Mouse (Mus musculus): Measurements from ENCODE around the gene Plcxd2. TPM values are rescaled to one million over a fixed set of nuclear protein-coding genes. Genes with fewer than 3 reads are reported as not detected.

The Plcxd2 gene
- total RNA-seq, 2 experiments from 2014 or later = 1.5 to 1.9 TPM

DNA sequence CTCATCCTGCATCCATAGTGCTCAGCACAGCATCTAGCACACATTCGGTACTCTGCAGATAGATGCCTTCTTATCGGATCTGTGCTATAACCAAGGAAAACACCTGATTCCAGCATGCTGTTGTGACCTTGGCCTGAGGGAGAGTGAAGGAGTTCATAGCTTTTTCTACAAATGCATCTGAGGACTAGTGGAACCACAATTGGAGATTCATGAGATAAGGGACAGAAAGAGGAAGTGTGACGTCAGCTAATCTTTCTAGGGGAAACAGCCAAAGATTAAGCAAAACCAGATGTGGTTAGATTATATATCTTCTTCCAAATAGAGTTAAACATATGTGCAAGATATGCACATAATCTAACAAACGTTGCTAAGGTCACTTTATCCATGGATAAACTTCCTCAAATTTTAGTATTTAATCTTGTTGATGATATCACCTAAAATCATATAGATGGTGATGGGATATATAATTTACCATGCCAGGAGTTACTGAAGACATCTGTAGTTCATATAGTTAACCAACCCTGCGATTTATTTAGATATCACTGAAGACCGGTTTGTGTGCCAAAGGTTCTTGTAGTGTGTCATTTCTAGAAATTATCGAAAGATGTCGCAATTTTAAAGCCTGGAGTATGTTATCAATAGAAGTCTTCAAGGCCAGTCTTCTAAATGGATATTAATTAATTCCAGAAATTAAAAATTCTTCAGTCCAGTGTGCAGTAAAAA is 67.7 kb downstream of the Plcxd2 start:
- peak; percentile 92 for ATAC-seq (ENCODE audit: poor library complexity, severe bottlenecking)

DNA sequence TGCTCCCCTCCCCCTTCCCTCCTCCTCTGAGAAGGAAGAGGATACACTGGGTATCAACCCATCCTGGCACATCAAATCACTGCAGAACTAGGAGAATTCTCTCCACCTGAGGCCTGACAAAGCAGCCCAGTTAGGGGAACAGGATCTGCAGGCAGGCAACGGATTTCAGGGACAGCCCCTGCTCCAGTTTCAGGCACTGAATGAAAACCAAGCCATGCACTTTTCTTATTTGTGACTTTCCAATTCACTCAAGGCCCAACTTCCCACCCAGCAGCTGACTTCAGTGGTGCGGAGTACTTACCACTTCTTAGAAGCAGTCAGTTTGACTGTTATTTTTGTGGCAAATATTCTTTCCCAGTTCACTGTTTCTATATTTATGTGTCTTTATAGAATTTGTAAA is 69.3 kb downstream of the Plcxd2 start:
- ATAC-seq (ENCODE audit: poor library complexity, severe bottlenecking) = no peak

DNA sequence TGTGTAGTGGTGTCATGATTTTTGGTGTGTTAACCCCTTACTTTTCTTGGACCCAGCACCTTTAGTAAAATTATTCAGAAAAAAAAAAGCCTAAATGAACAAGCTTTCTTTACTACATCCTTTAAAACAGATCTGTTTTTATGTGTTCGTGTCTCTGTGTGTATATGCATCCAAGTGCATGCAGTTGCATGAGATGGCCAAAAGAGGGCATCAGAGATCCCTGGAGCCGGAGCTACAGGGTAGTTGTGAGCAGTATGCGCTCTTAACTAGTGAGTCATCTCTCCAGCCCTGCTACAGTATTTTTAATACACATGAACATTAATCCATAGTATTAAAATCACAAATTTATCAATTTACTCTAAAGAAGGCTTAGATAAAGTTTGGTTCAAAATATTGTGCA is 70.6 kb downstream of the Plcxd2 start:
- ATAC-seq (ENCODE audit: poor library complexity, severe bottlenecking) = no peak

DNA sequence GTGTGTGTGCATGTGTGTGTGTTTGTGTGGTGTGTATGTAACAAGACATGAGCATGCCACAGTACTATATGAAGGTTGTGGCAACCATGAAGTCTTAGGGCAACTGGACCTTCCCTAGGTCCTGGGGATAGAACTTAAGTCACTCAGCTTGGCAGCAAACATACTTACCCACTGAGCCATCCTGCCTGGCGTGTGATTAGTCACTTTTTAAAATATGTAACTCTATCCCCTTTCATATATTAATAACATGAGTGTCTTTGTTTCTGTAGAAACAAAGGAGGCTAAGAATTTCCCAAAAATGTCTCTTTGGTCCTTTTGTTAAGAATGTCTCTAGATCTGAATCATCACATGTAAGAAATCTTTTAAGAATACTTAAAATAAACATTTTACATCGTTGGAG is 72.6 kb downstream of the Plcxd2 start:
- no peak for ATAC-seq (ENCODE audit: poor library complexity, severe bottlenecking)

DNA sequence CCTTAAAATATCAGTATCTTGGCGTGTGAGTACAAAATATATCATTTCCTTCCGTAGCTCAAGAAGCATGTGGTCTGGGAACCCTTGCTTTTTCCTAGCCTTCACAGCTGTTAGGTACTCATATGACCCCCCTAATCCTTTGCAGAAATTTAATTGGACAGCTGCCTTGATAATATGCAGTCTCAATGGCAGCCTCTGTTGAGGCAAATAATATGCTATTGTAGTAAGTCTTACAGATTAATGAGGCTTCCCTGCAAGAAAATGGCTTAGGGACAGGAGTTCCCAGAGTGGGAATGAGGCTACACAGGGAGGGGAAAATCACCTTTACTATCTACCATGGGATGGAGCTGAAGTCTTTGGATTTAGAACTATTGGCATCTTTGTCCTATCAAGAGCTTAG is 73.5 kb downstream of the Plcxd2 start:
- ATAC-seq (ENCODE audit: poor library complexity, severe bottlenecking) = no peak

DNA sequence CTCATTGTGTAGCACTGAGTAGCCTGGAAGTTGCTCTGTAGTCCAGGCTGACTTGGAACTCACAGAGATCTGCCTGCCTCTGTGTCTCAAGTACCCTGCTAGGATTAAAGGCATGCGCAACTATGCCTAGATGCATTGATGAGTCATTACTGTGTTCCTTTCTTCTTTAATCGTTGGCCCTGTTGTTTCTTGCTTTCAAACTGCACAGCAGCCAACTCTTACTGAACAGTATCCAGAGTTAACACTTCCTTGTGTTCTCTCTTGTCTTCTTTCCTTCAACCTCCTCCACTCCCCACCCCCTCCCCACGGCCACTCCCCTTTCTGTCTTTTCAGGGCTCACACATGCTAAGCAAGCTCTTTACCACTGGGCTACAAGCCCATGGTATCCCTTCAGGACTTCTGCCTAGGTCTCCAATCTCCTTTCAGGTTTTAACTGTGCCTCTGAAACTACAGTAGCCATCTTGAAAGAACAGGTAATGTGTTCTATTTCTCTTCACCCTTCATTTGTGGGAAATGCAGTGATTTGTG is 74.0 kb downstream of the Plcxd2 start:
- no peak for ATAC-seq (ENCODE audit: poor library complexity, severe bottlenecking)

DNA sequence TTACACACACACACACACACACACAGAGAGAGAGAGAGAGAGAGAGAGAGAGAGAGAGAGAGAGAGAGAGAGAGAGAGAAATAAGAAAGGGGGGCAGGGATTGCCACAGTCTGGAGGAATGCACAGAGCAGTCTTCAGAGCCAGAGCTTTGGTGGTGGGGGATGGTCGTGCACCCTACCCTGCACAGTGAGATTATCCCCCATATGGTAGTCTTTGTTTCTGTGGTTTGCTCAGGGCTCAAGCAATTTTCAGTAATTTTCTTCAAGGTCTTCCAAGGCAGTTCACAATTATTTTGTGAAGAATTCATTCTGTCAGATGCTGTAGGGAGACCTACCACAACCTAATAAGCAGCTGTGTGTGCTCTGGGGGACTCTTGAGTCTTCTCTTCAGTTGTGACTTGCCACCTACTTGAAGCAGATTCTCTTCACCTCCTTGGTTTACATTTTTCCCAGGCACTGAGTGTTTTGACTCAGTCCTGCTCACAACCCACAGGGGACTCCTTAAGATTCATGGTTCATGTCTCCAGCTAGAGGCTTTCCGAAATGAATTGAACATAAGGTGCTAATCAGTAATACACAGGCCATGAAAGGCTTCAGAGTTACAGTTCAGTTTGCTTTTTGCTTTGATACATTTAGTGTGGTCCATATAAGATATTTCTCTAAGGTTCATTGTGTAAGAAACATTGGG is 75.2 kb downstream of the Plcxd2 start:
- ATAC-seq (ENCODE audit: poor library complexity, severe bottlenecking) = no peak

DNA sequence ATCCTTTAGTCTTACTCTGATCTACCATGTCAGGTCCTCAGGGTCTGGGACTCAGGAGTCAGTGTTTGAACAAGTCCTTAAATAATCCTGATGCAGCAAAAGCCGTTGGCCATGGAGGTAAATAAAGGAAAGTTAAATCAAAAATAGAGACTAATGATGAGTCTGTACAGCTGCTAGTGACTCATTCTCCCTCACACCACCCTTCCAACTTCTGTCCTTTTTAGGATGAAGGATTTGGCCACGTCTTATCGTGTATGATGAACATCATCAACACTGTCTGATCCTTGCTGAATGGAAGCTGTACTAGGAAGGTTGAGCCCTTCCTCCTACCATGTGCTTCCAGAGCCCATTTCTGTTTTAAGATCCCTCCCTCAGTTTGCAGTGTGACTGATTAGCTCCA is 79.7 kb downstream of the Plcxd2 start:
- ATAC-seq (ENCODE audit: poor library complexity, severe bottlenecking) = no peak

DNA sequence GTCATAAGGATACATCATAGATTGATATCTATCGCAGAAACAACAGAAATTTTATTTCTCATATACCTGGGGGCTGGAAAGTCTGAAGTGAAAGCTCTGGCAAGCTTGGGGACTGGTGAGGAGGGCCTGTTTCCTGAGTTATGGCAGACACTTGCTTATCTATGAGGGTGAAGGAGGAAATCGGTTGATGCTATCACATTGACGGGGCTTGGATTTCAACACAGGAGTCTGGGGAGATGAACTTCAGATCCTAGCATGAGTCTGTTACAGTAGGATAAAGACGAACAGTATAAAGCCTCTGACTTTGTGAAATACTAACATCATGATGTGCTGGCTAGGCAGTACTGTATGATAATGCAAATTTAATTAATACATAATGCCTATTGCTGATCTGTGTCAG is 81.9 kb downstream of the Plcxd2 start:
- ATAC-seq (ENCODE audit: poor library complexity, severe bottlenecking) = peak; percentile 43; the same call in 1 of the 2 replicates

DNA sequence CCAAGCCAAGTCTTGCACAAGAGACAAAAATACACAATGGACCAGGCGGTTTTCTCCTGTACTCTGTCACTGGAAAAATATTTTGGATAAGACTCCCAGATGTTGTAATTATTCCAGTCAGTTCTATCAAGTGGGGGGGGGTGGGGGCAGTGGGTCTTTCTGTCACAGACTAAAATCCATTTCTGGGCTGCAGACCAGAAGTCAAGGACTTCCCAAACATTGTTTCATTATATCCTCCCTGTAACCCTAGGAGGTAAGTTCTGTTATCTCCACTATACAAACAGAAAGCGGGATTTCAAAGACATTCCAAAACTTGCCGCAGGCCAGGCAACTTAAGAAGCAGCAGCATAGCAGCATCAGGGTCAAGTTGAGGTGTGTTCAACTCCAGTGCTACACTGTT is 82.4 kb downstream of the Plcxd2 start:
- no peak for ATAC-seq (ENCODE audit: poor library complexity, severe bottlenecking)

DNA sequence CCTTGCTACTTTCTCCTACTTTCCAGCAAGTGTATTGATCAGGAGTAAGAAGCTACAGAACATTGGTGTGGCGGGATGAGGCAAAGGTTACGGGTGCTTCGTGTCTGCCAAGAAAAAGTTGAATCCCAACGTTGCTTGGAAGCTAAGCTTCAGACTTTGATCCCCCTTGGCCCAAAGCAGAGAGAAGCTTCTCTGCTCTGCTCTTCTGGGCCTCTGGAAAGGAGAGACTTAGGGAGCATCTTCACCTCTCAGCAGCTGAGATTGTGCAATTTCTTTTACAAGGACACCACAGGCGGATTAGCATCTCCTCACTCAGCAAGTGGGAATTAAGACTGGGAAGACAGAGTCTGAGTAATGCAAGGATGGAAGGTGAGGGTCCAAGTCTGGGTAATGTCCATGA is 83.1 kb downstream of the Plcxd2 start:
- ATAC-seq (ENCODE audit: poor library complexity, severe bottlenecking) = no peak

DNA sequence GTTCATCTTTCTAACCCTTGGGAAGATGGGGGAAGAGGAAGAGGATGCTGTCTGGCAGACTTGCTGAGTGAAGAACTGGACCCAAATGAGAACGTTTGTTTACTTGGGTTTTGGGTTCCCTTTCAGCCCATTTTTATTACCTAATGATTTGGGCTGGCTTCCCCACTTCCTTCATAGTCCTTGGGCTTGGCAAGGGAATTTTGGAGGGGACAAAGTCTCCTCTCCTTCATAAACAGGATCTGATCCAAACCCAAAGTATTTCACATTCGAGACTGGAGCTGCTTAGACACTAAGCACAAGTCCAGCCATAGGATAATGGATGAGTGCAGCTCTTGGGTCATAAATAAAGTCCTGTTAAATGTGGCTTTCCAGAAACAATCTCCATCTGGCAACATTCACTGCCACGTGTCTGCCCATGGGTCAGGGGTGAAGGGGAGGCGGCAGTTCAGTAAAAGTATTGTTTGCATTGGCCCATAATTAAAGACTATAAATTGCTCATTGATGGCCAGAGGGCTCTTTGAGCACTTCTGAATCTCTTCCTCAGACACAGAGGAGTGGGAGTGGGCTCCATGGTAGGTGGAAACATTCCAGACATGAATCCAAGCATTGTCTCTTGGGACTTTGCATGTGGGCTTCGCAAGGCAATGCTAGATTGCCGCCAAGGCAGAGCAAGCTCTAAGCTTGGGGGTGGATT is 86.1 kb downstream of the Plcxd2 start:
- ATAC-seq (ENCODE audit: poor library complexity, severe bottlenecking) = no peak

DNA sequence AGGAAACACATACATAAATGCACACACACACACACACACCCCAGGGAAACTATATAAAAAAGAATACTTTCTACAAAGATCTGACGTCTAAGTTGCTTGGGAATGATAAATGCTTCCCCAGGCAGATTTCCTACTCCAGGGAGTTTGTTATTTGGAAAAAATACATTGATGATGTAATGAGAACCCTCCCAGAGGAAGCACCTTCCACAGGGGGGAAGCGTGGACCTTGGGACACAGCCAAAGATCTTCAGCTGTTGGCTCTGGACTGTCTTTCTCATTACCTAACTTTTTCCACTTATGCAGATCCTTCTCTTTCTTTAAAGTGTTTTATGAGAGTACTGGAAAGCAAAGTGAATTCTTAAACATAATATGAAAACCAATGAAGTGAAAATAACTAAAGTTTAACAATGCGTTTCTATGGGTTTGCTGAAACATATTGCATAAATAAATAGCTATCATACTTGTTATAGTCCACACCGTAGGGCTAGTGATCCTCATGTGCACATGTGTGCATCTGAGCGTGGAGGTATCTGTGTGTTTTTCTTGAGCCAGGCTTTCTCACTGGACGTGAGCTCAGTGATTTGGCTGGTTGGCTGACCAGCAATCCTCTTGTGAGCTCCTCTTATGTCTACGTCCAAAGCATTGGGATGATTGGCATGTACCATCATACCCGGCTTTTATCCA is 87.3 kb downstream of the Plcxd2 start:
- ATAC-seq (ENCODE audit: poor library complexity, severe bottlenecking) = no peak

DNA sequence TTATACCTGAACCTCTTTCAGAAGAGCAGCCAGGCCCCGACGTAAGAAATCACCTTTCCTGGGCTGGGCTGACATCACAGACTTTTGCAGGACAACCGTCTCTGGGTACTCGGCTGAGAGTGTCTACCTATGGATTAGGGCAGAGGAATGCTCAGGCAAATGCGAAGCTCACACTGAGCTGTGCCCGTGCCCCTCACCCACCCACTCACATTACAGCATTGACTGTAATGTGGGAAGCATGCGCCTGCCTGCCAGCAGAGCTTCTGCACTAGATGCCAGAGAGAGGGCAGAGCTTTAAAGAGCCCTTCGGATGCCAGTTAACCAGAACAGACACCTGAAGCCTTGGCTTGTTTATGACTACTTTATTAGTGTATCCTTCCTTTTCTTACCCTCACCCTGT is 90.4 kb downstream of the Plcxd2 start:
- no peak for ATAC-seq (ENCODE audit: poor library complexity, severe bottlenecking)

Other genes with a start within 250 kb of the Plcxd2 start
- gene Phldb2, start 56.6 kb downstream of the Plcxd2 start, total RNA-seq (2015) = 0.04 and 0.27 TPM in 2 replicates
- 0.59 and 1.5 TPM in 2 replicates for gene Phldb2, start 56.6 kb downstream of the Plcxd2 start, total RNA-seq (2017)
- 0.54 and 4.2 TPM in 2 replicates for gene Cd96, start 110.0 kb upstream of the Plcxd2 start, total RNA-seq (2015)
- gene Cd96, start 110.0 kb upstream of the Plcxd2 start, total RNA-seq (2017) = 1.2 and 1.9 TPM in 2 replicates
- 2.4 and 2.5 TPM in 2 replicates for gene Gm4737, start 144.9 kb upstream of the Plcxd2 start, total RNA-seq (2015)
- 3.2 and 3.6 TPM in 2 replicates for gene Gm4737, start 144.9 kb upstream of the Plcxd2 start, total RNA-seq (2017)